Mouse (Mus musculus) urinary bladder, postnatal 10 days (tissue): ENCODE measurements around the gene Bbs9.
"Not testable (repeated sequence)": the region's sequence is repeated elsewhere in the genome, so short reads cannot be mapped to it uniquely, and the experiment has no call there.

Source experiments
- DNase-seq: peaks from one replicate; pipeline ENCODE4 v3.0.0; 2022; ENCODE audit warnings: low spot score

Gene Bbs9

DNA sequence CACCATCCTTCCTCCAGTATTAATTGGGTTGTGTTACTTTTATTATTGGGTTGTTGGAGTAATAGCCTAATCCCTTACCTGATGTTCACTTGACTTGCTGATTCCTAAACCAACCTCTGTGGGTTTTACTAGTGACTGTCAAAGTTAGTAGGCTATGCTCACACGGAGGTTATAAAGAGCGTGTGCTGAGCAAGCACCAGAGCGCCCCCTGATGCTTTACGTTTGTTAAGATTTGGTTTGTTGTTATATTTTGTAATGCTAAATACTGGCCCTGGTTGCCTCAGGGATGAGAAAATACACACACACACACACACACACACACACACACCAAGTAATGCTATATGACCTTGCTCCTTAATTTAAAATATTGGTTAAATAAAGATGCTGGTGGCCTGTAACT, 219.9 kb downstream of the Bbs9 start:
- no peak for DNase-seq

DNA sequence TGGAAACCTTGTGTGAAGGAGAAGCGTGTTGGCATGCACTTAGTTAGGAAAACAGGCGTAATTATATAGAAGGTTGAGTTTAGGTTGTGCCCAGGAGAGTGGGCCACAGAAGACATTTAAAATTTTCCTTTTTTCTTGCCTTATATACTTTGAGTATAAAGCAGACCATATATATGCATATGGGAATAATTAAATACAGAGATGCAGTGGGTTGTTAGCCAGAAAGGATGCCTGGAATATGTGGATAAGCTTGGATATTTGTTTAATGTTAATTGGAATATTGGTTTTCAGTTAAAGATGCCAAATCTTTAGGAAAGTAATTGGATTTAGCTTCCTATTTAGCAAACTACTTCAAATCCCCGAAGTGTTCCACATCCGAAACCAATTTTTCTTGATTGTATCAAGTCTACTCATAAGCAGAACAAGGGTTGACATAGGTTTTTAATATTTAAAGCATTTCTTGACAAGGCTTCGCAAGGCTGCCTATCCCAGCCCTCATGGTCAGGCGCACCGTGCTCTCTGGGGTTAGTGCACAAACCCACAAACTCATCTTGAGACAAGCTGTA, 221.4 kb downstream of the Bbs9 start:
- DNase-seq = no peak

DNA sequence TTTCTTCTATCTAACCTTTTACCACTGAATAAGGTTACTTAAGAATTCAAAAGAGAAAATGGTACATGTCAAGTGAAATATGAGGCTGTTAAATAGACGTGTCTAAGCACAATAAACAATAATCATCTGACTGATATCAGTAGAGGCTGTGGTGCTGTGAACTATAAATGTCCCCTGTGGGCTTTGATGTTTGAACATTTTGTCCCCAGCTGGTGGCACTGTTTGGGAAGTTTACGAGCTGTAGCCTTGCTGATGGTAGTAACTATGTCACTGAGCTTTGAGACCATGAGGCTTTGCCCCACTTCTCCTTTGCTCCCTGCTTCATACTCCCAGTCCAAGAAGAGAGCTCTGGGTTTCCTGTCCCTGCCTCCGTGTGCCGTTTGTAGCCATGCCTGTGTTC, 222.3 kb downstream of the Bbs9 start:
- no peak for DNase-seq

DNA sequence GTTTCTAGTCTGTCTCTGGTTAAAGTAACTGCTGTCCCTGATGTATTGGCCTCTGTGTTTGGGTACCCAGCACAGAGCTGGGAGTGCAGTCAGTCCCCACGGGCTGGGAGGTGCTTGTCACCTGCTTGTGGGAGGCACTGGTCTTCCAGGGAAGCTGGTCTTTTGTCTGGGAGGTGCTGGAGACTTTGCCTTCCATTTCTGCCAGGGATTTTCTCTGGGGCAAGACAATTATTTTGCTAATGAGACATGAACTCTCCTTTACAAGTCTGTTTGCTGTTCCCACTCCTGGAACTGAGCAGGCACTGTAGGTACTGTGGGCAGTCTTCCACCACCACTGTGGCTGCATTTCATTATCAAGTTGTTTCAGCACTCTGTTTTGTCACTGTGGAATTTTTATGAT, 223.0 kb downstream of the Bbs9 start:
- DNase-seq = no peak

DNA sequence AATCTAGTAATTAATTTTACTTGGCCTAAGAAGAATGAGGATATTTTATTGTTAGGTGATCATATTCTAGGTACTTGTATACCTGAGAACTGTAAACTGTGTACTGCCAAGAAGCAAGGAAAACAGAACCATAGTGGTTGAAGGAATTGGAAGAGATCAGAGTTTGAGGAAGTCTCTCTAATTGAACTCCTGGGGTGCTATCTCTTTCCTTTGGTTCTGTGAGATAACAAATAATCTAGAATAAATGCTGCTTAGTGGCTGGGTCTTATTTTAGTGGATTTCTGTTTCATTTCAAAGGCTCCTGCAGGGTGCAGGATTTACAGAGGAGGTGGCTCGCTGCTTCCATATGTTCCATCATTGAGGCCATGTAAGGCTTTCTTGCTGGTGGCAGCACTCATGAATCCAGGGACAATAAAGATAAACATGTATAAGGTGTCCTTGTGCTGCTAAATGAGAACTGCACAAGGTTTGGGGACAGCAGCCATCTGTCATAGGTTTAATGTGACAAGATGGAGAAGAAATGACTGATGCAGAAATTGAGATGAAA, 226.6 kb downstream of the Bbs9 start:
- no peak for DNase-seq

DNA sequence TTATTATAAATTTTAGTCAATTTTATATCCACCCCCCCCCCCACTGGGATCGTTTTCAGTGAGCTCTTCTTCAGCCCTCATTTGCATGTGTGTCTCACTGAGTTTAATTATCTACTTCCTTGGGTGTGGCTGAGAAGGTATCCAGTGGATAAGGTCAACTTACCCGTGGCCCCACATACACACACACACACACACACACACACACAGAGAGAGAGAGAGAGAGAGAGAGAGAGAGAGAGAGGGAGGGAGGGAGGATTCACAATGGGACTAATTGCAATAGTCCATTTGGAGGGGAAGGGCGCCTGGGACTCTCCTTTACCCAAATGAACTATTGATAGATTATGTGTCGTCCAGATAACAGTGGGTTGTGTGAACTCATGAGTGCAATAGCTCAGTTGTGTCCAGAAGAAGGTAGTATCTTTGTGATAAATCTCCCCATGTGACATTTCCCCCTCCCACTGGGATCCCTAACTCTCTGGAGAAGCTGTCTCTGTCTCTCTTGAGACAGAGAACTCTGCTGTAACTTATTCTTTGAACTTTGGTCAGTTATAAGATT, 227.4 kb downstream of the Bbs9 start:
- DNase-seq = no peak

DNA sequence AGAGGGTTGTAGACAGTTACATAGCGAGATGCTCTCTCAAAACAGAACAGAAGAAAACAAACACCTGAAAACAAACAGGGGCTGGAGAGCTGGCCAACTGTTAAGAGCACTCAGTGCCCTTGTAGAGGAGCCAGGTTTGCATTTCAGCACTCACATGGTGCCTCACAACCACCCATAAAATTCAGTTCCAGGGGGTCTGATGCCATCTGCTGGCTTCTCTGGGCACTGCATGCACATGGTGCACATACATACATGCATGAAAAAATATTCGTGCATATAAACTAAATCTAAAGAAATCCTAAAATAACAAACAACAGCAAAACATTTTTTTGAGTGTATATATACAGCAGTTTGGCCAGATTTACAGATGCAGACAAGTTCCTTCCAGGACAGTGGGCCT, 228.0 kb downstream of the Bbs9 start:
- no peak for DNase-seq

DNA sequence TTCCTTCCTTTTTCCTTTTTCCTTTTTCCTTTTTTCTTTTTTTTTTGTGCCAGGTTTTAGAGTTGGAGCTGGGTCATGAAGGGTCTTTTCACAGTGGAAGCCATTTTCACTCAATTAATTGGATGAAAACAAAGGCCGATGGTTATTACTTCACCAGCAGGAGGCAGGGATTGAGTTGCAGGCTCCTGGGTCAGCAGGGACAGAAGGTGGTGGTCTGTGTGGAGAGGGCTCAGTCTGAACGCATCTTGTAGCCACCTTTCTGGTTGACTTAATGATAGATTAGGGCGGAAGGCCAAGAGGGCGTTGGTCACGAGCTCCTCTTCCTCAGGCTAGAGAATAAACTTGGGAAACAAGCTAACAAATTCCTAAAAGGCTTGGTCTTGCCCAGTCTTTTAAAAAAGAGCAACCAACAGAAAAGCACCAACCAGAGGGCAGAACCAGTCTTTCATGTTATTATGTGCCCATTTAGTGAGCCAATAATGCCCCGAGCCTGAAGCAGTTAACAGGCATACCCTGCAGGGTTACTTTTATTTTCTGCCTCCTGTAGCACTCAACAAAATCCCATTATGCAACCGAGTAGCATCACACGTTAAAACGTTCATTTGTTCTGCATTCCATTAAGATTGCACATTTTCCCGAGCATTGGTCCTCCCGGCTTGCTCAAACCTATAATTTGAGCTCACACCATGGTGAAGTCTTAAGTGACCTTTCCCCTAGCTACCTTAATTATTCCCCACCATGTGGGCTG, 231.8 kb downstream of the Bbs9 start:
- no peak for DNase-seq

DNA sequence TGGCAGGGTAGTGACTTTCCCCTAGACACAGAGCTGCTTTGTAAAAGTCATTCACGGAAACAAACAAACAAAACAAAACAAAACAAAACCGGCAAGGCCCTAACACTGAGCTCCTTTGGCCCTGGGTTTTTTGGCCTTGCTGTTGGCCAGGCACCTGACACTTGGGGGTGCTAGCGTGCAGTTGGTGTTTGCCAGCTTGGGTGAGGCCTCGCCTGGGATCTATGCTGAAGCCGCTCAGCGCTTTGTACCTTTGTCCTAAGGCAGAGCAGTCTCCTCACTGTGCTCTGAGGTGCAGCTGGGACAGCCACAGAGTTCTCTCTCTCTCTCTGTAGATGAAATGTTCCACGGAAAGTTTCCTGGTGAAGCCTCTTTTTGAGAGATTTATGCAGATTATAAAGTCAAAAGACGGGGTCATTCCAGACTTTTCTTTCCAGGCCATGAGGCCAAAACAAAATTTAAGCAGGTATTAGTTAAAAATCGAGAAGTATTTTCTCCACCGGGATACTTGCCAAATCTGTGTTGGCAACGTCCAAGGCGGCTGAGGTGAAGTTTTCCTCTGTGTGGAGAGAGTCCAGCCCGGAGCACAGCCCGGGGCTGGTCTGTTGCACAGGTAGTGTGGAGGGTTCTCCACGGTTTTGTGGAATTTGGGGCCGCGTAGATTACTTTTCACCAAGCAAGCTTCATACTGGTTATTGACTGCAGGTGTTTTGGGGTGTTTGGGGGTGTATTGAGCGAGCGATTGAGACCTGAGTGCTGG, 233.6 kb downstream of the Bbs9 start:
- DNase-seq = no peak

DNA sequence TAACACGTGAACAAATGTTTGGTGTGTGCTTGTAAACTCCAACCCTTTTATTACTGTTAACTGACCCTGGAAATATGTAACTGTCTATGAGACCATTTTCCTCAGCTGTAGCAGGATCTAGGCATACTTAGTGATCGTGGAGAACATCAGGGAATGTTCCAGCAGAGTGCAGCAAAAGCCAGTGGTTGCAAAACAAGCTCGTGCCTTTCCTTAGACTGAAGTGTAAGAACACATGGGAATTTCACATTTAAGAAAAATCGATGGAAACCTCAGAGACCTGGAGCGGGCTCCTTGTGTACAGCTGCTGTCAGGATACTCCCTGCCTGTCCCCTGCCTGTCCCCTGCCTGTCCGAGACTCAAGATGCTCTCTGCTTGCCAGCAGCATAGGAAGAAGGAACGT, 234.5 kb downstream of the Bbs9 start:
- no peak for DNase-seq

DNA sequence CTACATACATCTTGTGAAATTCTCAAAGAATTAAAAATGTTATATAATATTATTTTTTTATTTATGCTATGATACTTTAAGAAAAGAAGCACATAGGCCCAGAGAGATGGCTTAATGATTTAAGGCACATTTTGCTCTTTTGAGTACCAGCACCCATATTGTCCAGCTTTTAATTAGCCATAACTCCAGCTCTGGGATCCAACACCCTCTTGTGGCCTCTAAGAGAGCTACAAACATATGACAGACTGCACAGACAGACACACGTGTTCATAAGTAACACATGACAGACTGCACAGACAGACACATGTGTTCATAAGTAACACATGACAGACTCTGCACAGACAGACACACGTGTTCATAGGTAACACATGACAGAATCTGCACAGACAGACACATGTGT, 235.8 kb downstream of the Bbs9 start:
- no peak for DNase-seq

DNA sequence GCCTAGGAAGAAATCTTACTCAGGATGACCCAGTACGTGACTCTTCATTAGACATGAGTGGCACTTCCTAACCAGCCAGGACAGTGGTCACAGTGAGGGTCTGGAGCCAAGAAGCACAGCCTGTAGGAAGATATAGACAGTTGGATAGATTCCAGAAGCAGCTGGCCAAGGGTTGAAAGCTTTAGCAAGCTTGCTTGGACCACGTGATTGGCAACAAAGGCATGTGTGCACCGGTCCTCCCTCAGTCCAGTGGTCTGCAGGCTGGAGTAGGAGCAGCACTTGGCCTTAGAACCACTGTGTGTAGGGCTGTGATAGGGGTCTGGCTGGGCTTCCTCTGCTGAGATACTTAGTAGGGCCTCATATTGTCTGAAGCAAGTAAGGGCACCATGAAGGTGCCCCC, 237.2 kb downstream of the Bbs9 start:
- DNase-seq = no peak

DNA sequence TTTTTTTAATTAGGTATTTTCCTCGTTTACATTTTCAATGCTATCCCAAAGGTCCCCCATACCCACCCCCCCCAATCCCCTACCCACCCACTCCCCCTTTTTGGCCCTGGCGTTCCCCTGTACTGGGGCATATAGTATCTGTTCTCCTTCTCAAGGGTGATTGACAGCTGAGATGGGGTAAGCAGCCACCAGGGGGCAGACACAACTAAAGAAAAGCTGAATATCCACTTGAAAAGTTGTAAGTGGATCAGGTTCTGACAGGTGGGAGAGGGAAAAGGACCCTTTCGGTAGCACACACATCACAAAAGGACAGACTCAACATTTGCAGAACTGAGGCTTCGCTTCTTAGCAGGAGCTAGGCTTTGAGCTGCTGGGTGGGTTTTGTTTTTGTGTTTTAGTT, 237.8 kb downstream of the Bbs9 start:
- DNase-seq = not testable (repeated sequence)

DNA sequence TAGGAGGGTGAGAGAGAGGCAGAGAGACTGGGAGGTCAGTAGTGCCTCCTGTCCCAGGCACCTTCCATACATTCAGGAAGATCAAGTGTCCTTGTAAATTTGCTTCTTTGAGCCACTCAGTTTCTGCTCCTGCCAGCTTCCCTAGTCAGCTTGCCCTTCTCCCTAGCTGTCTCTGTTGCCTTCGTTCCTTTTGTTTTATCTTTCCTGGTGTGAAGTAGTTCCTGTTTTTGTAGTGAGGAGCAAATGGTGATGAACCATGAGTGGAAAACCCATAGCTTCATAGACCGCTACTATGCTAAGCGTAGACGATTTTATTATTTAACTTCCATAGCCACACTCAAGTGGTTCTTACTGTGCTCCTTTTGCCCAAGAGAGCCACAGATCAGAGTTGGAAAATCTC, 242.1 kb downstream of the Bbs9 start:
- no peak for DNase-seq

DNA sequence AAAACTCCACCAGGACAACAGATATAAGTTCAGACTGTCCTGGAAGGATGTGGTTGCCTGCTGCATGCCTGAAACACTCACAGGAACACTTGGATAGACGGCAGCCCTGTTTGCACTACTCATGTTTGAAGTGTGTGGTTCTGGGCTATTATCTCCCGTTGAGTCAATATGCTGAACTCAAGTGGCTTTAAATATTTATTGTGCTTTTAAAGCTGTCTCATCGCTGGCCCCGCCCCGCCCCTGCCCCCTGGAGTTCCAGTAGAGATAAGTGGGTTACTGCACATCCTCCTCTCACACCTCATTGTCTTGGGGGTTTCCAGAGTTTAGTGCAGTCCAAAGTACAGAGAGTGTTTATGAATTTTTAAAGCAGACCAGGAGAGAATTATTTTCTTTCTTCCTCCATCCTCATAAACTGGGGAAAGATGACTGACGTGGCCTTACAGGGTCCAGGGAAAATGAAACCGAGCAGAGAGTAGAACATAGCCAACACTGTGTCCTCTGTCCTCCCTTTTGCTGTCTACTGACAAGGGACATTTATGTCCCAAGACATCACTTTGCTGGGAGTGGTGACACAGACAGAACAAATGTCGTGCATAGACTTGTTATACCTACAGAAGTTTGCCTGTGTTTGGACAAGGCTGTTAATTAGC, 242.8 kb downstream of the Bbs9 start:
- no peak for DNase-seq

DNA sequence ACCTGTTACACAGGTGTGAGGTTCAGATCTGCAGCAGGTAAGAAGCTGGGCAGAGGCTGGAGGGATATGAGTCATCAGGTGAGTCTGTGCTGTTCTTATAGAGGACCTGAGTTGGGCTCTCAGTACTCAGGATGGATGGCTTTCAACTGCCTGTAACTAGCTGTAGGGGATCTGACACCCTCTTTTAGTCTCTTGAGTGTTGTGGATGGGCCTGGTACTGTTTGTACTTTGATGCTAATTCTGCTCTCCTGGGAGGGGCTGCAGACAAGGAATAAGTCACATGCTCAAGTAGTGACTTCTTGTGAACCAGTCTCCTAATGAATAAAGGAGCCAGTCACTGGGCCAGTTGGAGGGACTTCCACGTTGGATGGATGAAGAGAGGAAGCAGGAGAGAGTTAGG, 257.1 kb downstream of the Bbs9 start:
- DNase-seq = no peak

DNA sequence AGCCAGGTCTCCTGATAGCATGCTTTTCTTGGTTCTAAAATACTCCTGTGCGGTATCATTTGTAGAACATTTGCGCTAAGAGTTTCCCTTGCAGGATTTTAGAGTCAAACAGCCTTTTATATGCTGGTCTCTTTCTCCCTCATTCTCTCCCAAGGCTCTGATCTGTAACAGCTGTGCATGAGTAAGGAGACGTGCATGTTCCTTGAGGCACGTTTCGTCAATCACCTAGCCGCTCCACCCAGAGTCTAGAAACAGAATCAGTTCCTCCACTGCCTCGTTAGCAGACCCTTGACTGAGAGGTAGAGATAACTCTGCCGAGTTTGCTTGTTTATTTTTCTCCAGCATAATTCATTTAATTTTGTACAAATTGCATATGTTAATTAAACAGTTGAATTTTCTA, 259.4 kb downstream of the Bbs9 start:
- no peak for DNase-seq

DNA sequence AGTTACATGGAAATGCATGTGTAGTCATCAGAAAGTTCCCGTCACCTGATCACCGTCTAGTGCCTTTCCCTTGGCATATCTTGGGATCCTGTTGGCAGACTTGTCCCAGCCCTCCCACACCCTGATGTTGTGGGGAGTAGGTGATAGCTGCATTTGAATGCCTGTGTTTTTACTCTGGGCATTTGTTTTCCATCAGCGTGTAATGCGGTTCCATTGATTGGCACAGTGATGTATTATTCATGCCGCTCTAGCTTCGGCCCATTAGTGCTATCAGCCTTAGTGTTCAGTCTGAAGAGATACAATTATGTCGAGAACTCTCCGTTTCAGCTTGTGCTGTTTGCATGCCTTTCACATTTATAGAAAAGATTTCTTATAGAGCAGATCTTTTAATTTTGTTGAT, 259.9 kb downstream of the Bbs9 start:
- no peak for DNase-seq

DNA sequence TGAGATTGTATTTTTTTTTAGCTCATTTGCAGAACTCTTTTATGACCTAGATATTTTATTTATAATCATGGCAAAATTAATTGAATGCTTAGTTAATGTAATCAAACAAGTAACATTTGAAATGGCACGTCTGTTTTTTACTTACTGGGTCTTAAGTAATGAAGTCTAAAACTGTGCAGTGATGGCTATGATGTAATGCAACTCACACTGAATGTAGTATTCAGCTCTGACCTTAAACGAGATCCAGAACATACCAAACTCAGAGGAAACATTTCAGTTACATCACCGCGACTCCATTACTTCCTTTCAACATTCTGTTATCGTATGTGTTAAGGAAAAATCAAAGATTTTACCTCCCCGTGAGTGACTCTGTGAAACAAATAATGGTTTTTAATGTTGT, 262.4 kb downstream of the Bbs9 start:
- DNase-seq = no peak

DNA sequence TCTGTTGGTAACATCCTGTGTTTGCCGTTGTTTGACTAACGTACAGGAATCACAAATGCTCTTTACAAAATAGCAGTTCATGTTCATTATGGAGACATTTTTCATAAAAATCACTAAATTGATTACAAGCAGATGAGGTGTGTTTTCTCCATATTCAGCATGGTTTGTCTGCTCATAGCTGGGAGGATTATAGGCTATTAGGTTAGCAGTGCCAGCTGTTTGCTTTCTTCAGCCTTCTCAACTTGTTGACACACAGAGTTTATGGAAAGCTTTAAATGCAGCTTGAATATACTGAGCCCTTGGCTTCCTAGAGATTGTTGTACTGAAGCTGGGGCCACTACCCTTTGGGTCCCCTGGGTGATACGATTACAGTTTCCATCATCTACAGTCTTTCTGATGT, 263.3 kb downstream of the Bbs9 start:
- no peak for DNase-seq

DNA sequence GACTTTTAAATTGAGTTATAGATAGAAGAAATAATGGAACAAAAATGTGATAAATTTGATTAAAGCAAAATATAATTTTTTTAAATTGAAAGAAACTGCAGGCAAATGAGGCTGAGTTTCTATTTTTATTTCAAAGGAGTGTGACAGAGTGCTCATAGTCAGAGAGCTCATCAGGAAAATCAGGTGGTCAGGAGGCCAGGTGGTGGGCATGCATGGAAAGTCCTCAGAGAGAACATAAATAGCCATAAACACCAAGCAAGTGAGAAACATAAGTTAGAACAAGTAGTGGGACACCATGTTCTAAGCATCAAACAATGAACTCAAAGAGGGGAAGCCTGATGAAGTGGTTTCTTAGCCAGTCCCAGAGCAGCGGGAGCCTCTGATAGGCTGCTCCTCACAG, 266.5 kb downstream of the Bbs9 start:
- DNase-seq = no peak

DNA sequence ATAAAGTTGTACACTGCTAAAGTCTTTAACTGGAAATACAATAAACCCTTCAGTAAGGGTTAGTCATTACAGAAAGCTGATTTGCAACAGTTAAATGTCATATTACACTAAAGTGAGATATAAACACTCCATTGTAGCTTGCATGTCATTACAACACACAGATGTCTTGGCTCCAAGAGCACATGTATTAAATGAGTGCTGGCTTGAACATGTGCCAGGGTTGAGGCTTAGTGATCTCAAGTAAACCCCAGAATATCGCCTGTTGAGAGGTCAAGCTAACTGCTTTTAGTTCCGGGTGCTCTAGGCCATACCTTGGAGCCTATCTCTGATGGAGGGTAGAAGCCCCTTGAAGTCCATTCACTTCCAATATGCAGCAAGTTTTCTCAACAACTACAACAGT, 273.1 kb downstream of the Bbs9 start:
- DNase-seq = no peak
